Mouse (Mus musculus) kidney, adult 11 months (tissue): Measurements from ENCODE around the gene Zfhx2.

ENCODE experiments used
- DNase-seq: peaks from one replicate; pipeline ENCODE4 v3.0.0; 2022

The Zfhx2 gene

GRCm38 (mm10) chr14:55032695-55033225 is 59.4 kb downstream of the Zfhx2 start:
- DNase-seq: no peak

GRCm38 (mm10) chr14:55029034-55029698 is 63.0 kb downstream of the Zfhx2 start:
- DNase-seq: no peak

GRCm38 (mm10) chr14:55028333-55028835 is 63.7 kb downstream of the Zfhx2 start:
- no peak for DNase-seq

- no peak for DNase-seq
These were observed 64.5 kb downstream of the Zfhx2 start for GRCm38 (mm10) chr14:55027653-55028052.

GRCm38 (mm10) chr14:55027251-55027650 is 64.9 kb downstream of the Zfhx2 start:
- peak; percentile 30 for DNase-seq

GRCm38 (mm10) chr14:55025527-55025926 is 66.6 kb downstream of the Zfhx2 start:
- DNase-seq: no peak

GRCm38 (mm10) chr14:55024236-55024635 is 67.9 kb downstream of the Zfhx2 start:
- peak; percentile 21 for DNase-seq

GRCm38 (mm10) chr14:55023011-55023410 is 69.1 kb downstream of the Zfhx2 start:
- DNase-seq: no peak

- no peak for DNase-seq
These were observed 71.7 kb downstream of the Zfhx2 start for GRCm38 (mm10) chr14:55020394-55020793.

GRCm38 (mm10) chr14:55016876-55017275 is 75.2 kb downstream of the Zfhx2 start:
- DNase-seq: no peak

- DNase-seq: no peak
These were observed 76.4 kb downstream of the Zfhx2 start for GRCm38 (mm10) chr14:55015767-55016111.

- peak; percentile 99 for DNase-seq
These were observed 76.9 kb downstream of the Zfhx2 start, which contains the start of gene Ngdn for GRCm38 (mm10) chr14:55014991-55015766. TSS of gene Ngdn (plus strand) at chr14:55015454.

GRCm38 (mm10) chr14:55014591-55014990 is 77.5 kb downstream of the Zfhx2 start:
- no peak for DNase-seq

GRCm38 (mm10) chr14:55011116-55011515 is 81.0 kb downstream of the Zfhx2 start:
- no peak for DNase-seq
